Mouse (Mus musculus): Measurements from ENCODE around the gene Tpm1. TPM values are rescaled to one million over a fixed set of nuclear protein-coding genes. Genes with fewer than 3 reads are reported as not detected.
A peak's percentile ranks its signal among the peaks of the same experiment; 100 is the strongest.

The Tpm1 gene
- polyA plus RNA-seq, 2 experiments: 643 to 728 TPM

GRCm38 (mm10) chr9:67039867-67040266, 9.3 kb downstream of the Tpm1 start:
- no peak for TF ChIP-seq POLR2A (IDR thresholded peaks at IDR 0.05; ENCODE audit: borderline replicate concordance, extremely low read depth, insufficient read depth, insufficient read length)
- Histone ChIP-seq H3K4me1 (ENCODE audit: control insufficient read depth, insufficient read depth, low read length) (peaks cover 59% of the 10 kb centered on the region), H3K27ac (replicated peaks; ENCODE audit: low read depth, low read length) (no peak overlapping the region), H3K27me3 (ENCODE audit: control insufficient read depth, insufficient read depth, low read length) (no peaks in the 10 kb centered on the region), H3K9ac (ENCODE audit: low read depth, low read length, severe bottlenecking) (no peak overlapping the region), H3K36me3 (ENCODE audit: control insufficient read depth, insufficient read depth, low read length) (peaks cover 42% of the 10 kb centered on the region), H3K4me3 (replicated peaks; ENCODE audit: low read length) (no peak overlapping the region), H3K4me2 (replicated peaks; ENCODE audit: low read depth, low read length, severe bottlenecking) (no peak overlapping the region; the same call in 1 of the 2 replicates), H3K9me3 (ENCODE audit: control insufficient read depth, low read length) (peaks cover 1% of the 10 kb centered on the region; the same call in 1 of the 2 replicates)
- DNase-seq (ENCODE audit: low spot score): no peak
- WGBS: 80% methylated on average over 10 of the region's 10 CpGs
- ATAC-seq (ENCODE audit: low FRiP score, low read depth): no peak

GRCm38 (mm10) chr9:67038686-67039085, 10.5 kb downstream of the Tpm1 start:
- Histone ChIP-seq H3K4me1 (ENCODE audit: control insufficient read depth, insufficient read depth, low read length) (peaks cover 51% of the 10 kb centered on the region), H3K36me3 (ENCODE audit: control insufficient read depth, insufficient read depth, low read length) (peaks cover 54% of the 10 kb centered on the region), H3K4me3 (replicated peaks; ENCODE audit: low read length) (no peak overlapping the region), H3K9me3 (ENCODE audit: control insufficient read depth, low read length) (peaks cover 4% of the 10 kb centered on the region; the same call in 1 of the 2 replicates), H3K9ac (ENCODE audit: low read depth, low read length, severe bottlenecking) (no peak overlapping the region), H3K27me3 (ENCODE audit: control insufficient read depth, insufficient read depth, low read length) (no peaks in the 10 kb centered on the region), H3K4me2 (replicated peaks; ENCODE audit: low read depth, low read length, severe bottlenecking) (no peak overlapping the region), H3K27ac (replicated peaks; ENCODE audit: low read depth, low read length) (no peak overlapping the region)
- ATAC-seq (ENCODE audit: low FRiP score, low read depth): no peak
- no peak for TF ChIP-seq POLR2A (IDR thresholded peaks at IDR 0.05; ENCODE audit: borderline replicate concordance, extremely low read depth, insufficient read depth, insufficient read length)
- 86% methylated on average over 7 of the region's 7 CpGs for WGBS
- DNase-seq (ENCODE audit: low spot score): no peak

- no peak for ATAC-seq (ENCODE audit: low FRiP score, low read depth)
- peaks cover 4% of the 10 kb centered on the region; the same call in 1 of the 2 replicates for H3K9me3 ChIP-seq (ENCODE audit: control insufficient read depth, low read length)
- no peak overlapping the region for H3K4me2 ChIP-seq (replicated peaks; ENCODE audit: low read depth, low read length, severe bottlenecking)
- no peak overlapping the region for H3K4me3 ChIP-seq (replicated peaks; ENCODE audit: low read length)
- no peak for TF ChIP-seq POLR2A (IDR thresholded peaks at IDR 0.05; ENCODE audit: borderline replicate concordance, extremely low read depth, insufficient read depth, insufficient read length)
- peak overlapping the region; percentile 67 for H3K27ac ChIP-seq (replicated peaks; ENCODE audit: low read depth, low read length)
- H3K4me1 ChIP-seq (ENCODE audit: control insufficient read depth, insufficient read depth, low read length): peaks cover 48% of the 10 kb centered on the region
- no peak overlapping the region for H3K9ac ChIP-seq (ENCODE audit: low read depth, low read length, severe bottlenecking)
- no peaks in the 10 kb centered on the region for H3K27me3 ChIP-seq (ENCODE audit: control insufficient read depth, insufficient read depth, low read length)
- H3K36me3 ChIP-seq (ENCODE audit: control insufficient read depth, insufficient read depth, low read length): peaks cover 64% of the 10 kb centered on the region
- DNase-seq (ENCODE audit: low spot score): no peak
- 80% methylated on average over 4 of the region's 4 CpGs for WGBS
These were observed 11.5 kb downstream of the Tpm1 start for GRCm38 (mm10) chr9:67037666-67038065.

- ATAC-seq (ENCODE audit: low FRiP score, low read depth): peak; percentile 39; the same call in 1 of the 2 replicates
These were observed 12.6 kb downstream of the Tpm1 start for GRCm38 (mm10) chr9:67036527-67037118.

GRCm38 (mm10) chr9:67035957-67036451, 13.2 kb downstream of the Tpm1 start:
- Histone ChIP-seq H3K36me3 (ENCODE audit: control insufficient read depth, insufficient read depth, low read length) (peaks cover 81% of the 10 kb centered on the region), H3K9me3 (ENCODE audit: control insufficient read depth, low read length) (peaks cover 4% of the 10 kb centered on the region; the same call in 1 of the 2 replicates), H3K9ac (ENCODE audit: low read depth, low read length, severe bottlenecking) (no peak overlapping the region), H3K4me1 (ENCODE audit: control insufficient read depth, insufficient read depth, low read length) (peaks cover 33% of the 10 kb centered on the region), H3K4me2 (replicated peaks; ENCODE audit: low read depth, low read length, severe bottlenecking) (no peak overlapping the region), H3K4me3 (replicated peaks; ENCODE audit: low read length) (no peak overlapping the region), H3K27ac (replicated peaks; ENCODE audit: low read depth, low read length) (peak overlapping the region; percentile 65; the same call in 1 of the 2 replicates), H3K27me3 (ENCODE audit: control insufficient read depth, insufficient read depth, low read length) (no peaks in the 10 kb centered on the region)
- DNase-seq (ENCODE audit: low spot score): no peak
- no peak for TF ChIP-seq POLR2A (IDR thresholded peaks at IDR 0.05; ENCODE audit: borderline replicate concordance, extremely low read depth, insufficient read depth, insufficient read length)
- ATAC-seq (ENCODE audit: low FRiP score, low read depth): no peak
- WGBS: 75% methylated on average over 12 of the region's 12 CpGs

More at GRCm38 (mm10) chr9:67036527-67037118, 12.6 kb downstream of the Tpm1 start:
- 16% methylated on average over 2 of the region's 2 CpGs for WGBS
- Histone ChIP-seq H3K4me2 (replicated peaks; ENCODE audit: low read depth, low read length, severe bottlenecking) (no peak overlapping the region), H3K4me1 (ENCODE audit: control insufficient read depth, insufficient read depth, low read length) (peaks cover 39% of the 10 kb centered on the region), H3K4me3 (replicated peaks; ENCODE audit: low read length) (no peak overlapping the region), H3K36me3 (ENCODE audit: control insufficient read depth, insufficient read depth, low read length) (peaks cover 74% of the 10 kb centered on the region), H3K9me3 (ENCODE audit: control insufficient read depth, low read length) (peaks cover 4% of the 10 kb centered on the region; the same call in 1 of the 2 replicates), H3K9ac (ENCODE audit: low read depth, low read length, severe bottlenecking) (no peak overlapping the region), H3K27ac (replicated peaks; ENCODE audit: low read depth, low read length) (peak overlapping the region; percentile 67), H3K27me3 (ENCODE audit: control insufficient read depth, insufficient read depth, low read length) (no peaks in the 10 kb centered on the region)
- TF ChIP-seq POLR2A (IDR thresholded peaks at IDR 0.05; ENCODE audit: borderline replicate concordance, extremely low read depth, insufficient read depth, insufficient read length): no peak
- peak; percentile 84 for DNase-seq (ENCODE audit: low spot score)

All from limb, embryonic 14.5 days (tissue).